Mouse (Mus musculus) midbrain, postnatal 0 days (tissue): ENCODE data around the gene Maml3. TPM values are rescaled to one million over a fixed set of nuclear protein-coding genes. Genes with fewer than 3 reads are reported as not detected.

ENCODE experiments used
- ATAC-seq: fragments of 200-750 bp; cut with Nextera tagmentation; 2 replicates; pipeline ENCODE4 v1.8.0; 2017; ENCODE audit warnings: moderate number of reproducible peaks, mild to moderate bottlenecking, moderate TSS enrichment, moderate library complexity; ENCODE audit not compliant: low FRiP score
- DNase-seq: peaks from one replicate; pipeline ENCODE4 v3.0.0-alpha.2; 2015; ENCODE audit warnings: low spot score
- H3K27ac ChIP-seq: fragments of 300-500 bp; sonication (generic); 2 replicates; pipeline ENCODE4 v1.5.1; 2014; ENCODE audit warnings: low read depth, mild to moderate bottlenecking, low read length, mixed read lengths
- H3K27me3 ChIP-seq: fragments of 300-500 bp; sonication (generic); 2 replicates; pipeline ENCODE4 v1.6.1; 2014; ENCODE audit warnings: low read length, control low read depth, mixed read lengths; ENCODE audit not compliant: insufficient read depth
- H3K36me3 ChIP-seq: fragments of 300-500 bp; sonication (generic); 2 replicates; pipeline ENCODE4 v1.6.1; 2014; ENCODE audit warnings: low read length, control low read depth, mixed read lengths; ENCODE audit not compliant: insufficient read depth
- H3K4me1 ChIP-seq: fragments of 300-500 bp; sonication (generic); 2 replicates; pipeline ENCODE4 v1.6.1; 2014; ENCODE audit warnings: mild to moderate bottlenecking, control low read depth, antibody characterized with exemption, low read length, mixed read lengths; ENCODE audit not compliant: insufficient read depth
- H3K4me2 ChIP-seq: fragments of 300-500 bp; sonication (generic); 2 replicates; pipeline ENCODE4 v1.6.1; 2014; ENCODE audit warnings: low read depth, mild to moderate bottlenecking, low read length, mixed read lengths; ENCODE audit not compliant: poor library complexity, severe bottlenecking
- H3K4me3 ChIP-seq: fragments of 300-500 bp; sonication (generic); 2 replicates; pipeline ENCODE4 v1.5.1; 2014; ENCODE audit warnings: low read depth, mild to moderate bottlenecking, low read length, moderate library complexity
- H3K9ac ChIP-seq: fragments of 300-500 bp; sonication (generic); replicated peaks from 2 replicates; pipeline ENCODE4 v1.6.1; 2014; ENCODE audit warnings: mild to moderate bottlenecking, low read length, moderate library complexity, mixed read lengths; ENCODE audit not compliant: poor library complexity, severe bottlenecking
- H3K9me3 ChIP-seq: fragments of 300-500 bp; sonication (generic); 2 replicates; pipeline ENCODE4 v1.6.1; 2016; ENCODE audit warnings: low read length, control low read depth
- CTCF ChIP-seq: IDR thresholded peaks from 2 replicates; pipeline ENCODE4 v1.5.1; 2016; ENCODE audit warnings: antibody characterized with exemption, mild to moderate bottlenecking
- WGBS: fragments of 180-500 bp; shearing (Covaris S2); extraction: QIAGEN DNeasy Blood & Tissue Kit; methylation state at CpG from one replicate; pipeline ENCODE4 v1.1.7; 2014; 5-methylcytosine and 5-hydroxymethylcytosine counted together
- polyA plus RNA-seq: library from polyadenylated mRNA; unstranded; fragments of >200 nt; fragmentation: Nextera tagmentation; extraction: Ambion mirVana; gene quantifications from 2 replicates; pipeline ENCODE4 v1.2.1, GENCODE M21; 2015
- total RNA-seq: library from RNA; depleted of rRNA; stranded (reverse); fragments of >200 nt; gene quantifications from 2 replicates; pipeline ENCODE4 v1.2.3, GENCODE M21; 2014

Maml3 gene
- total and polyA plus RNA-seq, 2 experiments from 2014 or later = 3.9 to 20.2 TPM

DNA sequence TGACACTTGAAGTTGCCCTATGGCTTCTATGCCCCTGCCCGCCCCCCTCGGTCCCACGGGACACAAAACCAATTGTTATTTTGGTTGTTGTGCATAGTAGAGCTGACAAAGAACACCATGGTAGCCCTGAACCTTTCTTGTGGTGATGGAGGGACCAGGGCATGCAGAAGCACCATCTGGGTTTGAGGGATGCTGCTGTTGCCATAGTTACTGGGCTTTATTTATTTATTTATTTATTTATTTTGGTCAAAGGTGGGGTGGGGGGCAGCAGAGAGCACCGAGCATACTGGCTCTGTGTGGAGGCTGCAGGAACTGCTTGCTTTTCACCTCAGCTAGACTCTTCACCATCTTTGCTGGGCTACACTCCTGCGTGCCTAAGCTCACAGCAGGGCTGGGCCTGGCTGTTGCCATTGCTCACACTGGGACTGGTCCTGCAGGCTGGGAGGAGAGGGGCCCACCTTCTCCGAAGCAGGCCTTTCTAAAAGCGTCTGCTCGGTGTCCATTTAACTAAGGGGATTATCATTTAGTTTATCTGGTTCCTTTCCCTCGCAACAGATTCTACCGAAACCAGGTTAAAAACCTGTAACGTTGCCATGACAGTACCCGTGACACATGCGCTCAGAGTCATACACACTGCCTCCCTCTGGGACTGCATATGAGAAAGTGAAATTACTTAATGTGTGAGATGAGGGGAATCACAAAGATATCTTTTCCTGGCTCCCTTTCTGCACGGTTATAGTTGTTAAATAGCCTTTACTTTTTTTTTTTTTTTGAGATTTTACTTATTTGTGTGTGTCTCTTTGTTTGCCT, 375.6 kb downstream of the Maml3 start:
- peak; percentile 49 for DNase-seq
- peak; percentile 50 for TF ChIP-seq CTCF
- no peaks in the 10 kb centered on the region for H3K36me3 ChIP-seq
- H3K4me2 ChIP-seq = no peak overlapping the region
- H3K9ac ChIP-seq = no peak overlapping the region
- peak; percentile 76 for ATAC-seq
- no peak overlapping the region for H3K4me3 ChIP-seq
- H3K9me3 ChIP-seq = no peaks in the 10 kb centered on the region
- no peaks in the 10 kb centered on the region for H3K27me3 ChIP-seq
- peak overlapping the region; percentile 74; the same call in 1 of the 2 replicates for H3K27ac ChIP-seq
- 33% methylated on average over 14 of the region's 14 CpGs for WGBS
- H3K4me1 ChIP-seq = peaks cover 10% of the 10 kb centered on the region

DNA sequence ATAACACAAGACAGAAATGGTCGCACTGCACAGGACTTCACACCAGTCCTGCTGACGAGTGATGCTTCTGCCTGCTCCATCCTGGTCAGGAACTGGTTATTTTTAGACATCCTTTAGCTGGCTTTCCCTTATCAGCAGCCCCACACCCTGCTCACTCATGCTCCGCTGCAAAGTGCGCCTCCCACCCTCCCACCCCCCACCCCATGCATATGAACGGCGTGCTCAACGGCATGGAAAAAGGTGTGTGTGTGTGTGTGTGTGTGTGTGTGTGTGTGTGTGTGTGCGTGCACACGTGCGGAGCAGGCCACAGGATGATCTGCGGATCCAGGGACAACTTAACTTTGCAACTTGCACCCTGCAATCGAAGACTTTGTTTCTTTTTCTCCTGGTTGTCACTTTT, 376.4 kb downstream of the Maml3 start:
- 67% methylated on average over 12 of the region's 12 CpGs for WGBS

DNA sequence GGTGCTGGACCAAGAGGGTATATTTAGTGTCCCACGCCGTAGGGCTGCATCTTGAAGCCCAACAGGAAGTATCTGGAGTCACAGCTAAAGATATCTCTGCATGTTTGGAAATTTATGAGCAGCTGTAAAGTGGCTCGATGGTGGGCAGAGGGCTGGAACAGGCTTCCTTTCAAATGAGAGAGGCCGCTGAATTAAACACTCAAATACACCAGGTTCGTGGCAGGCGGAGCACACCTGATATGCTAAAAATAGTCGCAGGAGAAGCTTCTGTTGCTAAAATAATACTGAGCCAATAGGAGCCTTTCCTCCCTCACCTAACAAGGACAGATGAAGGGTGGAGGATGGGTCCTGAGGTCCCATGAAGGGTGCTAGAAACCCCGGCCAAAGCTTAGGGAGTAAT, 376.9 kb downstream of the Maml3 start:
- Histone ChIP-seq H3K4me3 (no peak overlapping the region), H3K36me3 (no peaks in the 10 kb centered on the region), H3K9me3 (no peaks in the 10 kb centered on the region), H3K4me2 (no peak overlapping the region), H3K27ac (peak overlapping the region; percentile 18; the same call in 1 of the 2 replicates), H3K9ac (no peak overlapping the region), H3K4me1 (peaks cover 10% of the 10 kb centered on the region), H3K27me3 (no peaks in the 10 kb centered on the region)
- 63% methylated on average over 8 of the region's 8 CpGs for WGBS
- DNase-seq (no peak), ATAC-seq (no peak)
- no peak for TF ChIP-seq CTCF

More for the DNA sequence above, 376.4 kb downstream of the Maml3 start:
- no peak for TF ChIP-seq CTCF
- Histone ChIP-seq H3K9ac (no peak overlapping the region), H3K4me3 (no peak overlapping the region), H3K4me1 (peaks cover 10% of the 10 kb centered on the region), H3K36me3 (no peaks in the 10 kb centered on the region), H3K27ac (peak overlapping the region; percentile 74; the same call in 1 of the 2 replicates), H3K27me3 (no peaks in the 10 kb centered on the region), H3K9me3 (no peaks in the 10 kb centered on the region), H3K4me2 (no peak overlapping the region)
- ATAC-seq (peak; percentile 17; the same call in 1 of the 2 replicates), DNase-seq (no peak)

DNA sequence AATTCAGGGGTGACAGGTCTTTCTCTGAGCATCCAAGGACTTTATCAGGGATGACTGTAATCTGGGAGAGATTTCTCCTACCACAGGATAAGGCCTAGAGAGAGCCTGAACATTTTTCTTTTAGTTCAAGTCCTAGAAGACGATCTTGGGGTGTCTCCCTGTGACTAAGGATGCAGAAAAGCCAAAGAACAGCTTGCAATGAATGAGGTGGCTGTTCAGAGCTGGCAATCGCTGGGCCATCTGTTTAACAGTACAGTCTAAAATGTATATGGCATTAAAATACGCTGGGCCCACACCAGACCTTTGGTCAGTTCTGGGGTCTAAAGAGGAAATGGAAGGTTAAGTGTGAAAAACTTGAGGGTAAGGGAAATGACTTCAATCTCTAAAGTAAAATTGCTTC, 377.4 kb downstream of the Maml3 start:
- H3K4me1 ChIP-seq = peaks cover 10% of the 10 kb centered on the region
- 80% methylated on average over 3 of the region's 3 CpGs for WGBS
- H3K27me3 ChIP-seq = no peaks in the 10 kb centered on the region
- no peaks in the 10 kb centered on the region for H3K9me3 ChIP-seq
- no peak for DNase-seq
- H3K4me2 ChIP-seq = no peak overlapping the region
- no peak overlapping the region for H3K4me3 ChIP-seq
- H3K9ac ChIP-seq = no peak overlapping the region
- TF ChIP-seq CTCF = no peak
- no peak for ATAC-seq
- 0 out of 2 replicates have a peak overlapping the region, but pooled peaks have one; percentile 18 for H3K27ac ChIP-seq
- H3K36me3 ChIP-seq = no peaks in the 10 kb centered on the region

DNA sequence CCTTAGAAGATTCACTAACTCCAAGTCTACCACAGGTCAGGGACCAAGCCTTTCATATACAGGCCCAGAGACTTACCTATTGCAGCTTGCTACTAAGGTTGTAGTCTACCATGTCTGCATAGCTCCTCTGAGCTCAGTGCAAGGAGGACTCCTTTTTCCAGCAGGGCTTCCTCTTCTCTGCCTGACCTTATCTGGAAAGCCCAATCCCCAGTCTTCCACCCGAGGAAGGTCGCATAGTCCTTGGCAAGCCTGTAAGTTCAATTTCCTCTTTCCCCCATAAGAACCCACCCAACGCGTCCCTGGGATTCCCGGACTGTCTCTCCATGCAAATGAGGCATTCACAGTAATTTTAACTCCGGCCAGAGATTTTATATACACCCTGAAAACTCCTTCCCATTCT, 378.6 kb downstream of the Maml3 start:
- Histone ChIP-seq H3K4me3 (no peak overlapping the region), H3K9me3 (no peaks in the 10 kb centered on the region), H3K27me3 (no peaks in the 10 kb centered on the region), H3K4me1 (peaks cover 10% of the 10 kb centered on the region), H3K36me3 (no peaks in the 10 kb centered on the region), H3K9ac (no peak overlapping the region), H3K27ac (no peak overlapping the region), H3K4me2 (no peak overlapping the region)
- ATAC-seq = no peak
- DNase-seq = no peak
- no peak for TF ChIP-seq CTCF
- WGBS = 88% methylated on average over 6 of the region's 6 CpGs

DNA sequence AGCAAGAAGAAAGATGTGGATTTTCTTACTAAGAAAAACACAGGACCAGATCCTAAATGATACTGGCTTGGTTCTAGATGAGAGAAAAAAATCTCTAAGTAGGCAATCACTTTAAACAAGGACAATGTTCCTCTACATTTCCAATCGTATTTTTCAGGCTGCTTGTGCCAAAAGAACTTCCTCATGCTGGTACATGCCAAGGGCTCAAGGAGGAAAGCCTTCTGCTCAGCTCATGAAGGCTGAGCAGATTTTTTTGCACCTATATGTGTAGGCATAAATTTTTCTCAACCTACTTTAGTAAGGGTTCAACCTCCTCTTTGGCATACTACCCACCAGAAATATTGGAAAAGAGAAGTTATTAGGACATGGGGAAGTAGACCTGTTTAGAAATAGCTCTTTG, 384.9 kb downstream of the Maml3 start:
- DNase-seq = no peak
- Histone ChIP-seq H3K4me2 (no peak overlapping the region), H3K4me1 (no peaks in the 10 kb centered on the region), H3K9me3 (no peaks in the 10 kb centered on the region), H3K27me3 (no peaks in the 10 kb centered on the region), H3K4me3 (no peak overlapping the region), H3K27ac (no peak overlapping the region), H3K9ac (no peak overlapping the region), H3K36me3 (no peaks in the 10 kb centered on the region)
- TF ChIP-seq CTCF = no peak
- no peak for ATAC-seq
- 85% methylated on average over 1 of the region's 1 CpGs for WGBS
